Mouse (Mus musculus) spleen, postnatal 14 days (tissue): ENCODE measurements around the gene 4933406M09Rik.

Experiments used
- DNase-seq, 2 experiments: peaks; one replicate each; pipeline ENCODE4 v3.0.0; 2021 to 2022; ENCODE audit warnings: low spot score in 2 of 2

Gene 4933406M09Rik

GRCm38 (mm10) chr1:134381051-134381450 lies 4.7 kb upstream of the 4933406M09Rik start:
- DNase-seq = no peak

- DNase-seq = no peak
Observed at GRCm38 (mm10) chr1:134381795-134382625, 3.7 kb upstream of the 4933406M09Rik start.

- DNase-seq = no peak
Observed at GRCm38 (mm10) chr1:134384581-134384980, 1.2 kb upstream of the 4933406M09Rik start.

- DNase-seq = no peak
Observed at GRCm38 (mm10) chr1:134385176-134385575, 564 bp upstream of the 4933406M09Rik start.

DNA sequence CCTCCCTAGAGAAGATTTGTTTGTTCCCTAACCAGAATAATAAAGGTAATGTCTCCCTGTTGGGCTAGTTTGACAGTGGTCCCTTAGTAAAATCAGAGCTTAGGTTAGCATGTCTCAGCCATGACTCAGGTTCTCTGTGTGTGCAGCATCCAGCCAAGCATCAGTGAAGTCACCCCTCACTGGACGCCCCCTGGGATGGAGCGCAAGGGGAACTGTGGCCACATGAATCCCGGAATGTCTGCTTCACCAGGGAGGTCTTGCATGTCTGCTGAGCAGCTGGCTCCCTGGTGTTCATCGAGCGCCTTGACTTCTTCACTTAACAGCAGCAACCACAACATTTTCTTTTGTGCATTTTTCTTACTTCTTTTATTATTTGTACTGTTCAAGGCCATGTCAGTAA lies 8.1 kb downstream of the 4933406M09Rik start:
- DNase-seq = no peak

DNA sequence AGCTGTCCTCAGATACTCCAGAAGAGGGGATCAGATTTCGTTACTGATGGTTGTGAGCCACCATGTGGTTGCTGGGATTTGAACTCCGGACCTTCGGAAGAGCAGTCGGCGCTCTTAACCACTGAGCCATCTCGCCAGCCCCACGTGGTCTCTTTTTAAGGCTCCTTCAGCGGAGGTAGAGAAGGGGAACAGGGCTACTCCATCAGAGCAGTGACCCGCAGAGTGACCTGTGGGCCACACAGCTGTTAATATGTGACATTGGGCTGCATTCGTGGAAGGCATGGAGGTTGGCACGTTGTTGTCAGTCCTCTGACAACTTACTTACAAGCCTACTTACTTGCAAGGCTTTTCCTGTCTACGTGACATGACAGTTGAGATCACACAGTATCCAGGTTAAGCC lies 12.5 kb downstream of the 4933406M09Rik start:
- no peak for DNase-seq

- no peak for DNase-seq
Observed at GRCm38 (mm10) chr1:134399735-134400134, 14.0 kb downstream of the 4933406M09Rik start.

GRCm38 (mm10) chr1:134405509-134406413 lies 20.0 kb downstream of the 4933406M09Rik start, which contains the start of gene Cyb5r1:
TSS of gene Cyb5r1 (plus strand) at chr1:134405559.
- DNase-seq = peak; percentile 65

DNA sequence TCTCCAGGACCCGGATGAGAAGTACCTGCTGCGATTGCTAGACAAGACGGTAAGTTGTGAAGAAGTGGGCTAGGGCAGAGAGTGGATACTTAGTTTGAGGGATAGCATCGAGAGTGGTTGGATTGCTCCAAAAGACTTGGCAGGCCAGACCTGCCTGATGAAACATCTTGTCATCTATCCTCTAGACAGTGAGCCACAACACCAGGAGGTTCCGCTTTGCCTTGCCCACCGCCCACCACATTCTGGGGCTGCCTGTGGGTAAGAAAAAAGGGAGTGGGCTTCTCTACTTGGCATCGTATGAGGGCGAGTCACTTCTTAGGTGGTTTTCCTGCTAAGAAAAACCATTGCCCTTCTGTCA lies 20.7 kb downstream of the 4933406M09Rik start:
- DNase-seq = no peak

DNA sequence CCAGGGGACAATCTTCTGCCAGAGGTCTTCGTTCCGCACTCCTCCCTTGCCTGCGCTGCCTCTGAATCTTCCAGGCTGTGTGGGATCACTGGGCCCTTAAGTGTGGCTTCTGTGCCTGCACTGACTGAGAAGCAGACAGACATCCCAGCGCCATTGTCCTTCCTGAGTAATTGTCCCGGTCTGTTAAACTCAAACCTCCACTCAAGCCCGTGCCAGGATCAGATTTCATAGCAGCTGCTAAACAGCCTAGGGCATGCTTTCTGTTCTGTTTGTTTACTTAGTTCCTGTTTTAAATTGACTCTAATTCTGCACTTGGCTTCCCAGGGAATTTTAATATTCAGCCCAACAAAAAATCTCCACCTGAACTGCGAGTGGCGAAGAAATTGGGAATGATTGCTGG lies 22.3 kb downstream of the 4933406M09Rik start:
- no peak for DNase-seq

GRCm38 (mm10) chr1:134411706-134412629 lies 26.2 kb downstream of the 4933406M09Rik start:
- no peak for DNase-seq

- no peak for DNase-seq
Observed at GRCm38 (mm10) chr1:134414038-134414437, 28.3 kb downstream of the 4933406M09Rik start.

DNA sequence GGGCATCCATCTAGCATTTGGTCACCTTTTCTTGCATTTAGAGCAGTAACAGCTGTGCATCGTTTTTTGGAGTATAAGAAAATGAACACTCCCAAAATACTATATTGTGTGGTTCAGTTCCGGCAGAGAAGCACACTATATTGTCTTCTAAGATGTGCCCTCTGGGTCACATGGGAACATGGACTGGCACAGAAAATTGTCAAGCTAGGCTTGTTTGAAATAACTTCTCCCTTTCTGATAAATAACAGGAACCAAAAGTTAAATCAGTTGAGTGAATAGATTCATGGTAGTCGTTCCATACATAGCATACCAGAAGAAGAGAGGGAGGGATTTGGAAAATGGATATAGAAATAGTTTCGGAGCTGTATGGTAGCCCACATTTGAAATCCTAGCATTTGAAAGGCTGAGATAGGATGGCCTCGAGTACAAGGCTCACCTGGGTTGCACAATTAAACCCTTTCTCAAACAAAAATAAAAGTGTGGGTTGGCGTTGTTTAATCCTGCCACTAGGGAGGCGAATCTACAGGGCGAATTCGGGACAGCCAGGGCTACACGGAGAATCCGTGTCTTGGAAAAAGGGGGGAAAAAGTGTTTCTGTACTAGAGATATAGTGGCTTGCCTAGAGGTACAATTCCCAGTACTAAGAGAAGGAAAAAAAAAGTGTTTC lies 28.9 kb downstream of the 4933406M09Rik start:
- DNase-seq = no peak

DNA sequence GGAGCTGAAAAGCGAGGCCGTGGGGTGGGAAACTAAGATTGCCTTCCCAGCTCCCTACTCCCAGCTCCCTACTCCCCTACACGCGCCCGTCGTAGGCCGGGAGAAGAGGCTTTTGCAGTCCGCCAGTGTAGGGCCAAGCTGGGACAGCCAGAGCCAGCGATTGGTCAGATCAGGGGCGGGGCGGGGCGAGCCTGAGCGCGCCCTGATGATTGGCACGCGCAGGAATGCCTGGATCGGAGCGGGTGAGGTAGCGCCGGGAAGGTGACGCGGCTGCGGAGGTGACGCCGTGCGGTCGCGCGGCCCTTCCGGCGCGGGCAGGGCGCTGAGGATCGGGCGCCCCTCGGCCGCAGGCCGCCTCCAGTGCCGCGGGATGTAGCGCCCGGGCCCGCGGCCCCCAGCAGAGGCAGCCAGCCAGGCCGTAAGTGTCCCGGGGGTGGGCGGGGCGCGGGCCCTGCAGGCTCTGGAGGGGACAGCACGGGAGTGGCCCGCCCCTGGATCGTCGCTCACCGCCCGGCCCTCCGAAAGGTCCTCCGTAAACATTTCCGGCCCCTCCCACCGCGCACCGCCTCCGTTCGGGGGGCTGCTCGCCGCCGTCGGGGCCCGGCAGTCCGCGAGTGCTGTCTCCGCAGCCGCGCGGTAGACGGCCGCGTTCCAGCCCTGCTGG lies 29.6 kb downstream of the 4933406M09Rik start, which contains the start of gene Adipor1:
TSS of gene Adipor1 (plus strand) at position 211 of the 664 bp plus-strand sequence.
- peak; percentile 91 to 94 for DNase-seq

DNA sequence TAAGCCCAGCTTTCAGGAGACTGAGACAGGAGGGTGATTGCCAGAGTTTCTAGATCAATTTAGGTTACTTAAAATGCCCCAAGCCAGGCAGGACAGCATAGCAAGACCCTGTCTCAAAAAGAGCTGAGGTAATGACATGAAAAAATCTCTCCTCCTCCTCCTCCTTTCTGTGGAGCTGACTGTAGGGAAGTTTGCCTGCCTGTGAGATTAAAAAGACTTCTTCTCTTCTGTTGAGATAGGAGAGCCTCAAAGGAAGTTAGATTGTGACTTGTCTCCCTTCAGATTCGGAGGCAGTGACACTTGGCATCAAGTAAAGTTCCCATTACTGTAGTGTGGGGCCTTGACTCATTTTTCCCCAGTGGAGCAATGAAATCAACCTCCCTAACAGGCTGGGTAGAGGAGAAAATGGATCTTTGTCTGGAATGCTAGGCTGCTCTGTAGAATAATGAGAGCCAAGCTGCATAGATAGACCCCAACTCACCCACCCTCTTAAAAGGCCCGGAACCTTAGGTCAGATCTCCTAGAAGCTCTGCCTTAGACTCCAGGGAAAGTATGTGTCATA lies 32.8 kb downstream of the 4933406M09Rik start:
- no peak for DNase-seq

- no peak for DNase-seq
Observed at GRCm38 (mm10) chr1:134419176-134419575, 33.4 kb downstream of the 4933406M09Rik start.

- no peak for DNase-seq
Observed at GRCm38 (mm10) chr1:134419751-134420458, 34.2 kb downstream of the 4933406M09Rik start.

- peak in 1 of 2 experiments; percentile 22 for DNase-seq
Observed at GRCm38 (mm10) chr1:134423911-134424310, 38.2 kb downstream of the 4933406M09Rik start.

DNA sequence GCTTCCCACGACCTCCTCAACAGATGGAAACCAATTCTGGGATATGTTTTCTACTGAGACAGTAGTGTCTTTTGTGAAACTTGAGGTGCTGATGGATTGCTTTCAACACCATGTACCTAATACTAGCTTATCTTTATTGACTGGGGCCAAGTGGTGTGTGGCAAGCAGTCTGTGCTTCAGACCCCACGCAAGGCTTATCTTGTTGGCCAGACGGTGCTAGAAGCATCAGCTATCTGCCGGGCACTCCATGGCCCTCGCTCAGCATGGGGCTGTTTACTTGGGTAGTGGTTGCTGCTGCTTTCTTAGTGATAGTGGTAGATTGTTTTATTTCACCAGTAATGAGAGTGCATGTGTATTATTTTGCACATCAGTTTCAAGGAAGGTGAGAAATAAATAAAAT lies 40.5 kb downstream of the 4933406M09Rik start:
- peak; percentile 55 to 67 for DNase-seq
